Mouse (Mus musculus): ENCODE results near the gene Sik3.

DNA sequence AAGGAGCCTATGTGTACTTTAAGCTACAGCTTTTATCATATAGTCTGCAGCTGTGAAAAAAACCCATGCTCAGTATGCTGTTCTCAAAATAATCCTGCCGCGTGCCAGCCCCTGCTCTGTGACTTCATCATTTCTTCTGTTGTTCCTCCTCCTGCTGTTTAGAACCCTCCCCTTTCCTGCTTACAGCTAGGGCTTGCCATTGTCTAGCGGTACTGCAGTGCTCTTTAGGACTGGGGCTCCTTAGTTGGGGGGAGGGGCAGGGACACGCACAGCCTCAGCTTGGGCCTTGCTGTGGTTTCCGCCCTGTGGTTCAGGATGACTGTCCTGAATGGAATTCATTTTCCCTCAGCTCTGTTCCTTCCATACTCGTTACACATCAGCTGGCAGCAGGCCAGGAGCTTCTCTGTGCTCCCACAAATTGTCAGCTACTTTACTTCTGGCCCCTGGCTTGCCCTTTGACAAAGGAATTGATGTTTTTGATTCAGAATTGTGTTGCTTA is 107.4 kb downstream of the Sik3 start:
- TF ChIP-seq CTCF (IDR thresholded peaks at IDR 0.05; ENCODE audit: extremely low read depth, insufficient read depth, low read length) (no peak), POLR2A (IDR thresholded peaks at IDR 0.05; ENCODE audit: extremely low read depth, insufficient read depth, low read length) (no peak)

Measured in cortical plate, adult 2 months (tissue).